7 mouse cellular contexts compared by ENCODE assay signal in genomic region chr12:8922369-8923124, GRCm38 (mm10). TPM values are rescaled to one million over a fixed set of nuclear protein-coding genes. Genes with fewer than 3 reads are reported as not detected.
DNase-seq lines count a peak whose midpoint lies in the region; ATAC-seq and TF ChIP-seq lines count a peak whose summit lies in the region.

No protein-coding gene starts in this region.

- ATAC-seq in embryonic facial prominence, embryonic 15.5 days (ENCODE audit: insufficient number of reproducible peaks, low FRiP score, low TSS enrichment, low read depth), result no peak
- no peak for ATAC-seq in midbrain, embryonic 16.5 days

- TF ChIP-seq POLR2A in spleen, adult 2 months (IDR thresholded peaks at IDR 0.05; ENCODE audit: low read depth, low read length), result no peak

- H3K36me3 ChIP-seq in spleen, adult 2 months (ENCODE audit: control insufficient read depth, insufficient read depth, low read length), result no peaks in the 10 kb centered on the region; the same call in 1 of the 2 replicates
- H3K36me3 ChIP-seq in embryonic facial prominence, embryonic 15.5 days, result peaks cover 10% of the 10 kb centered on the region; the same call in 1 of the 2 replicates
- H3K36me3 ChIP-seq in midbrain, embryonic 16.5 days (ENCODE audit: control insufficient read depth, insufficient read depth, low read length), result no peaks in the 10 kb centered on the region

- under 1% methylated on average over 30 of the region's 30 CpGs for WGBS in spleen, adult 2 months
- under 1% methylated on average over 30 of the region's 30 CpGs for WGBS in embryonic facial prominence, embryonic 15.5 days
- 4% methylated on average over 30 of the region's 30 CpGs for WGBS in midbrain, embryonic 16.5 days

- H3K27me3 ChIP-seq in spleen, adult 2 months (ENCODE audit: control insufficient read depth, insufficient read depth, low read length), result no peaks in the 10 kb centered on the region
- H3K27me3 ChIP-seq in embryonic facial prominence, embryonic 15.5 days, result no peaks in the 10 kb centered on the region
- no peaks in the 10 kb centered on the region for H3K27me3 ChIP-seq in midbrain, embryonic 16.5 days (ENCODE audit: control insufficient read depth, insufficient read depth, low read depth, low read length)

- peak in 1 of 2 experiments; percentile 33 for DNase-seq in spleen, adult 2 months (ENCODE audit: low read depth in 1 of 2, low spot score in 2 of 2)
- no peak for DNase-seq in spleen, postnatal 4 days (ENCODE audit: low spot score in 2 of 2)
- peak; percentile 20 for DNase-seq in layer of hippocampus, adult 9-10 months (ENCODE audit: low spot score)
- DNase-seq in adrenal gland, adult 8-10 months, result no peak
- no peak for DNase-seq in ovary, adult 18-20 months (ENCODE audit: low spot score)

- H3K4me1 ChIP-seq in spleen, adult 2 months (ENCODE audit: control insufficient read depth, insufficient read depth, insufficient read length), result no peaks in the 10 kb centered on the region; the same call in 1 of the 2 replicates
- peaks cover 33% of the 10 kb centered on the region for H3K4me1 ChIP-seq in embryonic facial prominence, embryonic 15.5 days
- peaks cover 28% of the 10 kb centered on the region for H3K4me1 ChIP-seq in midbrain, embryonic 16.5 days (ENCODE audit: control insufficient read depth, insufficient read depth, low read length)

- H3K4me3 ChIP-seq in spleen, adult 2 months (ENCODE audit: extremely low read depth, insufficient read depth, insufficient read length), result peak overlapping the region; percentile 87
- peak overlapping the region; percentile 82 for H3K4me3 ChIP-seq in embryonic facial prominence, embryonic 15.5 days (replicated peaks)
- H3K4me3 ChIP-seq in midbrain, embryonic 16.5 days (ENCODE audit: low read depth, low read length), result peak overlapping the region; percentile 82

- H3K9ac ChIP-seq in embryonic facial prominence, embryonic 15.5 days, result peak overlapping the region; percentile 70
- peak overlapping the region; percentile 90 for H3K9ac ChIP-seq in midbrain, embryonic 16.5 days (ENCODE audit: low read depth, low read length)

- peak overlapping the region; percentile 56 for H3K4me2 ChIP-seq in embryonic facial prominence, embryonic 15.5 days (replicated peaks)
- peak overlapping the region; percentile 73 for H3K4me2 ChIP-seq in midbrain, embryonic 16.5 days (ENCODE audit: low read length)

- H3K9me3 ChIP-seq in embryonic facial prominence, embryonic 15.5 days (replicated peaks), result no peaks in the 10 kb centered on the region
- H3K9me3 ChIP-seq in midbrain, embryonic 16.5 days (replicated peaks; ENCODE audit: control insufficient read depth, low read length, poor library complexity, severe bottlenecking), result no peaks in the 10 kb centered on the region

- H3K27ac ChIP-seq in spleen, adult 2 months (ENCODE audit: insufficient read depth, low read length), result peak overlapping the region; percentile 97
- peak overlapping the region; percentile 100 for H3K27ac ChIP-seq in embryonic facial prominence, embryonic 15.5 days (replicated peaks)
- peak overlapping the region; percentile 91 for H3K27ac ChIP-seq in midbrain, embryonic 16.5 days (ENCODE audit: low read length)

- no peak for TF ChIP-seq CTCF in spleen, adult 2 months (IDR thresholded peaks at IDR 0.05; ENCODE audit: extremely low read depth, insufficient read depth, insufficient read length, insufficient replicate concordance)

RNA-seq across cellular contexts. Expression of gene Laptm4a, which starts 1.1 kb away (rescaled TPM):
- polyA plus RNA-seq in spleen, adult 2 months (2012; rRNA removed), result 81.9 and 88.2 TPM in 2 replicates
- polyA plus RNA-seq in embryonic facial prominence, embryonic 15.5 days (2015; fragmentation: Nextera tagmentation; extraction: Ambion mirVana), result 449 and 462 TPM in 2 replicates
- polyA plus RNA-seq in midbrain, embryonic 16.5 days (2015; fragmentation: Nextera tagmentation; extraction: Ambion mirVana), result 190 and 201 TPM in 2 replicates
- total RNA-seq in adrenal gland, adult 8-10 months (2022), result 100 to 1,000 TPM; 509 to 681 (median 626) TPM

RNA-seq across cellular contexts. Expression of gene Matn3, which starts 25.2 kb away (rescaled TPM):
- 0.04 TPM in 1 of 2 replicates, not detected in the other for polyA plus RNA-seq in spleen, adult 2 months (2012; rRNA removed)
- 10.7 and 17.8 TPM in 2 replicates for polyA plus RNA-seq in embryonic facial prominence, embryonic 15.5 days (2015; fragmentation: Nextera tagmentation; extraction: Ambion mirVana)
- polyA plus RNA-seq in midbrain, embryonic 16.5 days (2015; fragmentation: Nextera tagmentation; extraction: Ambion mirVana), result 0.11 and 0.15 TPM in 2 replicates
- total RNA-seq in adrenal gland, adult 8-10 months (2022), result not detected

RNA-seq across cellular contexts. Expression of gene Wdr35, which starts 51.1 kb away (rescaled TPM):
- polyA plus RNA-seq in spleen, adult 2 months (2012; rRNA removed), result 0.32 and 0.36 TPM in 2 replicates
- 20.1 and 22.4 TPM in 2 replicates for polyA plus RNA-seq in embryonic facial prominence, embryonic 15.5 days (2015; fragmentation: Nextera tagmentation; extraction: Ambion mirVana)
- 25.4 and 25.5 TPM in 2 replicates for polyA plus RNA-seq in midbrain, embryonic 16.5 days (2015; fragmentation: Nextera tagmentation; extraction: Ambion mirVana)
- total RNA-seq in adrenal gland, adult 8-10 months (2022), result 10 to 100 TPM; 15.6 to 30.8 (median 23.5) TPM

Comparison
In these comparisons a context has a peak if more than half of its experiments do, and no peak if none do; other contexts are left out.
1. RNA of gene Matn3, which starts 25.2 kb away (polyA plus RNA-seq): 10.7 to 17.8 TPM in embryonic facial prominence, embryonic 15.5 days; 0.11 to 0.15 TPM in midbrain, embryonic 16.5 days and 0.04 TPM in spleen, adult 2 months; every median in the first group is over 10 times any median in the second.
2. RNA of gene Wdr35, which starts 51.1 kb away (polyA plus RNA-seq): 25.4 to 25.5 TPM in midbrain, embryonic 16.5 days and 20.1 to 22.4 TPM in embryonic facial prominence, embryonic 15.5 days; 0.32 to 0.36 TPM in spleen, adult 2 months; every median in the first group is over 10 times any median in the second.
3. Peak in every context shown above with its lines, with median percentiles within 50 percentile points of each other: H3K27ac ChIP-seq and H3K4me3 ChIP-seq.